Mouse (Mus musculus) adrenal gland (tissue): Measurements from ENCODE around the gene Yif1b.
"Not testable (repeated sequence)": the region's sequence is repeated elsewhere in the genome, so short reads cannot be mapped to it uniquely, and the experiment has no call there.

ENCODE experiments used
- intact Hi-C: fragments of 180-260 bp; cut with DNase I; formaldehyde crosslinking; loops from one replicate; pipeline ENCODE4 v1.15.1; 2025

Gene Yif1b

GRCm38 (mm10) chr7:29237596-29237995, 533 bp upstream of the Yif1b start:
- intact Hi-C loops, result not testable (repeated sequence)

GRCm38 (mm10) chr7:29244732-29245416, 6.7 kb downstream of the Yif1b start:
- intact Hi-C loops, result loop anchor here (5.0 kb wide), 3 partner anchors 52 to 118 kb away; partner anchors contain the start of genes Psmd8 and Ryr1

- intact Hi-C loops, result loop anchor here (5.0 kb wide), 2 partner anchors 51 to 64 kb away; partner anchors contain the start of gene Psmd8
These were observed 7.9 kb downstream of the Yif1b start for GRCm38 (mm10) chr7:29246015-29246414.

- intact Hi-C loops, result loop anchor here (5.0 kb wide), 2 partner anchors 51 to 64 kb away; partner anchors contain the start of gene Psmd8
These were observed 8.6 kb downstream of the Yif1b start for GRCm38 (mm10) chr7:29246619-29247313.

GRCm38 (mm10) chr7:29247314-29247700, 9.2 kb downstream of the Yif1b start:
- intact Hi-C loops, result loop anchor here (5.0 kb wide), 2 partner anchors 50 to 65 kb away; partner anchors contain the start of gene Psmd8

GRCm38 (mm10) chr7:29247706-29248105, 9.6 kb downstream of the Yif1b start:
- intact Hi-C loops, result loop anchor here (5.0 kb wide), 2 partner anchors 50 to 65 kb away; partner anchors contain the start of gene Psmd8

- intact Hi-C loops, result loop anchor here (5.0 kb wide), 2 partner anchors 49 to 66 kb away; partner anchors contain the start of gene Psmd8
These were observed 10.2 kb downstream of the Yif1b start, which contains the start of gene 2200002D01Rik for GRCm38 (mm10) chr7:29248261-29248841. TSS of gene 2200002D01Rik (minus strand) at chr7:29248466.

- intact Hi-C loops, result no loop called here
These were observed 13.0 kb downstream of the Yif1b start for GRCm38 (mm10) chr7:29251166-29251565.

- intact Hi-C loops, result no loop called here
These were observed 15.7 kb downstream of the Yif1b start for GRCm38 (mm10) chr7:29253842-29254241.

- intact Hi-C loops, result no loop called here
These were observed 17.7 kb downstream of the Yif1b start for GRCm38 (mm10) chr7:29255875-29256274.

GRCm38 (mm10) chr7:29257368-29257767, 19.2 kb downstream of the Yif1b start:
- intact Hi-C loops, result no loop called here

GRCm38 (mm10) chr7:29259781-29260730, 21.9 kb downstream of the Yif1b start:
- intact Hi-C loops, result no loop called here

GRCm38 (mm10) chr7:29262151-29262550, 24.0 kb downstream of the Yif1b start:
- intact Hi-C loops, result no loop called here

- intact Hi-C loops, result no loop called here
These were observed 25.7 kb downstream of the Yif1b start for GRCm38 (mm10) chr7:29263831-29264230.

- intact Hi-C loops, result no loop called here
These were observed 27.5 kb downstream of the Yif1b start for GRCm38 (mm10) chr7:29265636-29266035.

- intact Hi-C loops, result no loop called here
These were observed 28.8 kb downstream of the Yif1b start for GRCm38 (mm10) chr7:29266931-29267330.

GRCm38 (mm10) chr7:29270445-29270844, 32.3 kb downstream of the Yif1b start:
- intact Hi-C loops, result no loop called here

GRCm38 (mm10) chr7:29271687-29272465, 33.7 kb downstream of the Yif1b start:
- intact Hi-C loops, result no loop called here

- intact Hi-C loops, result no loop called here
These were observed 38.6 kb downstream of the Yif1b start for GRCm38 (mm10) chr7:29276715-29277114.

GRCm38 (mm10) chr7:29277510-29277909, 39.4 kb downstream of the Yif1b start:
- intact Hi-C loops, result no loop called here
